In genomic region chr12:29256103-29256502, GRCm38 (mm10) we compare ENCODE assay signal across 34 mouse cellular contexts.
"Had no signal": no experiment of that assay in that cellular context is flagged by ENCODE, and none has a peak within 500 bp of the region (broad histone marks: within the 10 kb centered on the region; RNA-seq: fewer than 3 reads in every experiment).

No protein-coding gene starts in this region.

- H3K27me3 ChIP-seq: heart, embryonic 15.5 days; hindbrain, embryonic 12.5 days; hindbrain, embryonic 13.5 days; hindbrain, embryonic 15.5 days; intestine, embryonic 15.5 days; kidney, embryonic 15.5 days had no signal

- H3K36me3 ChIP-seq: heart, embryonic 10.5 days; heart, embryonic 12.5 days; heart, embryonic 13.5 days; heart, embryonic 15.5 days; hindbrain, embryonic 10.5 days; hindbrain, embryonic 12.5 days; hindbrain, embryonic 13.5 days; hindbrain, embryonic 15.5 days; intestine, embryonic 15.5 days; kidney, embryonic 15.5 days had no signal

- H3K27ac ChIP-seq: heart, embryonic 10.5 days; heart, embryonic 13.5 days; heart, embryonic 15.5 days; hindbrain, embryonic 12.5 days; hindbrain, postnatal 0 days; intestine, embryonic 15.5 days; kidney, embryonic 15.5 days; kidney, postnatal 0 days; layer of hippocampus, adult 2 months had no signal

- ATAC-seq: inflammation-experienced regulatory T-cells, adult 6 months; intestine, embryonic 15.5 days; intestine, embryonic 16.5 days; intestine, postnatal 0 days had no signal

- DNase-seq: heart, postnatal 10 days; heart, postnatal 14 days; heart, postnatal 36 days; heart, postnatal 4 days; kidney, adult 11 months; kidney, adult 18-20 months; kidney, adult 2 months; kidney, adult 8-10 months; kidney, adult 9 months; kidney, postnatal 10 days; kidney, postnatal 14 days; kidney, postnatal 25 days; kidney, postnatal 36 days; kidney, postnatal 4 days; layer of hippocampus, adult 9-11 months; layer of hippocampus, postnatal 36 days had no signal

- H3K4me2 ChIP-seq: heart, embryonic 11.5 days; heart, embryonic 12.5 days; heart, embryonic 13.5 days; heart, embryonic 15.5 days; hindbrain, embryonic 12.5 days; hindbrain, embryonic 13.5 days; hindbrain, embryonic 14.5 days; hindbrain, embryonic 15.5 days; intestine, embryonic 15.5 days; kidney, embryonic 15.5 days had no signal

- H3K9ac ChIP-seq: heart, embryonic 12.5 days; heart, embryonic 13.5 days; heart, embryonic 15.5 days; hindbrain, embryonic 12.5 days; hindbrain, embryonic 13.5 days; hindbrain, embryonic 14.5 days; hindbrain, embryonic 15.5 days; intestine, embryonic 15.5 days; kidney, embryonic 15.5 days had no signal

- H3K4me3 ChIP-seq: heart, embryonic 10.5 days; heart, embryonic 12.5 days; heart, embryonic 13.5 days; heart, embryonic 15.5 days; hindbrain, embryonic 10.5 days; hindbrain, embryonic 12.5 days; hindbrain, embryonic 13.5 days; hindbrain, embryonic 15.5 days; intestine, embryonic 15.5 days; kidney, embryonic 15.5 days; layer of hippocampus, adult 2 months had no signal

- H3K9me3 ChIP-seq: heart, embryonic 10.5 days; heart, embryonic 12.5 days; heart, embryonic 13.5 days; heart, embryonic 15.5 days; hindbrain, embryonic 10.5 days; hindbrain, embryonic 12.5 days; hindbrain, embryonic 13.5 days; hindbrain, embryonic 15.5 days; intestine, embryonic 15.5 days; kidney, embryonic 15.5 days had no signal
